Mouse (Mus musculus) C2C12 (cell line): ENCODE data around the gene Fam71b.

ENCODE experiments used
- CTCF ChIP-seq: IDR thresholded peaks from one replicate; pipeline ENCODE4 v1.5.1; 2011; ENCODE audit not compliant: control insufficient read depth, insufficient read depth, insufficient read length
- FOSL1 ChIP-seq: IDR thresholded peaks from one replicate; pipeline ENCODE4 v1.8.0; 2011; ENCODE audit warnings: mild to moderate bottlenecking, low read length; ENCODE audit not compliant: poor library complexity, insufficient read depth, severe bottlenecking
- MYOG ChIP-seq: IDR thresholded peaks from one replicate; pipeline ENCODE4 v1.6.1; 2011; ENCODE audit not compliant: control insufficient read depth, insufficient read length; ENCODE audit errors: extremely low read depth
- USF1 ChIP-seq: IDR thresholded peaks from one replicate; pipeline ENCODE4 v1.6.1; 2011; ENCODE audit warnings: low read depth, mild to moderate bottlenecking, control low read depth, moderate library complexity

- TF ChIP-seq USF1 (no peak), CTCF (no peak), MYOG (no peak), FOSL1 (no peak)
These were observed 32.5 kb upstream of the Fam71b start for GRCm38 (mm10) chr11:46363864-46364263.
